Mouse (Mus musculus) limb, embryonic 15.5 days (tissue): Measurements from ENCODE around the gene Frrs1l. TPM values are rescaled to one million over a fixed set of nuclear protein-coding genes. Genes with fewer than 3 reads are reported as not detected.

Source experiments
- ATAC-seq: fragments of 200-750 bp; cut with Nextera tagmentation; 2 replicates; pipeline ENCODE4 v1.8.0; 2017; ENCODE audit warnings: low read depth, moderate TSS enrichment; ENCODE audit not compliant: insufficient number of reproducible peaks, low FRiP score, low TSS enrichment
- H3K27ac ChIP-seq: fragments of 300-500 bp; sonication (generic); 2 replicates; pipeline ENCODE4 v1.5.1; 2015; ENCODE audit warnings: moderate library complexity, mild to moderate bottlenecking, inconsistent platforms
- H3K27me3 ChIP-seq: fragments of 300-500 bp; sonication (generic); 2 replicates; pipeline ENCODE4 v1.6.1; 2015; ENCODE audit warnings: inconsistent platforms
- H3K36me3 ChIP-seq: fragments of 300-500 bp; sonication (generic); 2 replicates; pipeline ENCODE4 v1.6.1; 2015; ENCODE audit warnings: inconsistent platforms
- H3K4me1 ChIP-seq: fragments of 300-500 bp; sonication (generic); 2 replicates; pipeline ENCODE4 v1.6.1; 2015; ENCODE audit warnings: inconsistent platforms
- H3K4me2 ChIP-seq: fragments of 300-500 bp; sonication (generic); 2 replicates; pipeline ENCODE4 v1.6.1; 2015; ENCODE audit warnings: mild to moderate bottlenecking, inconsistent platforms
- H3K4me3 ChIP-seq: fragments of 300-500 bp; sonication (generic); 2 replicates; pipeline ENCODE4 v1.5.1; 2015; ENCODE audit warnings: mild to moderate bottlenecking, inconsistent platforms
- H3K9ac ChIP-seq: fragments of 300-500 bp; sonication (generic); 2 replicates; pipeline ENCODE4 v1.6.1; 2015; ENCODE audit warnings: inconsistent platforms
- H3K9me3 ChIP-seq: fragments of 300-500 bp; sonication (generic); 2 replicates; pipeline ENCODE4 v1.6.1; 2016; ENCODE audit warnings: inconsistent platforms
- WGBS: fragments of 180-500 bp; shearing (Covaris S2); methylation state at CpG from one replicate; pipeline ENCODE4 v1.1.7; 2015; 5-methylcytosine and 5-hydroxymethylcytosine counted together
- polyA plus RNA-seq: library from polyadenylated mRNA; unstranded; fragments of >200 nt; fragmentation: Nextera tagmentation; extraction: Ambion mirVana; gene quantifications from 2 replicates; pipeline ENCODE4 v1.2.1, GENCODE M21; 2015

Frrs1l gene
- polyA plus RNA-seq, 1 experiment from 2014 or later, result 2.5 TPM

DNA sequence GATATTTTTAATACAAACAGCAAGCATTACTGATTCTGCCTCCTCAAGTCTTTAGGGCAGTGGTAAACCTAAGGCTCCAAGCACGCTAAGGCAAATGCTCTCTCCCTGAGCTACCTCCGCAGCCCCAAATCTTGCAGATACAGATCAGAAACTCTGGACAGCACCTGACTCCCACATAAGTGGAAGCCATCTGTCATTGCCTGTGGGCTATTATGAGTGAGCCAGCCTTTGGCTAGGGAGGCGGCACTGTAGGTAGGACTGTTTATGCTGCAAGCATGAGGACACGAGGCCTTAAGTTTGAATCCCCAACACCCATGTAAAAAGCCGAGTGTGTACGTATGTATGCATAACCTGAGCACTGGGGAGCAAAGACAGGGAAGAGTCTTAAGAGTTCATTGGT is 26.5 kb downstream of the Frrs1l start:
- Histone ChIP-seq H3K4me1 (no peaks in the 10 kb centered on the region), H3K36me3 (no peaks in the 10 kb centered on the region), H3K9me3 (no peaks in the 10 kb centered on the region), H3K4me2 (no peak overlapping the region), H3K4me3 (no peak overlapping the region), H3K27ac (no peak overlapping the region), H3K9ac (no peak overlapping the region), H3K27me3 (no peaks in the 10 kb centered on the region)
- 82% methylated on average over 6 of the region's 6 CpGs for WGBS
- no peak for ATAC-seq

- H3K36me3 ChIP-seq, result no peaks in the 10 kb centered on the region
- H3K27me3 ChIP-seq, result no peaks in the 10 kb centered on the region
- H3K4me3 ChIP-seq, result no peak overlapping the region
- no peaks in the 10 kb centered on the region for H3K9me3 ChIP-seq
- no peak for ATAC-seq
- no peak overlapping the region for H3K4me2 ChIP-seq
- WGBS, result 68% methylated on average over 12 of the region's 12 CpGs
- H3K27ac ChIP-seq, result no peak overlapping the region
- H3K4me1 ChIP-seq, result no peaks in the 10 kb centered on the region
- H3K9ac ChIP-seq, result no peak overlapping the region
These were observed 28.8 kb downstream of the Frrs1l start for GRCm38 (mm10) chr4:56961320-56961925.

DNA sequence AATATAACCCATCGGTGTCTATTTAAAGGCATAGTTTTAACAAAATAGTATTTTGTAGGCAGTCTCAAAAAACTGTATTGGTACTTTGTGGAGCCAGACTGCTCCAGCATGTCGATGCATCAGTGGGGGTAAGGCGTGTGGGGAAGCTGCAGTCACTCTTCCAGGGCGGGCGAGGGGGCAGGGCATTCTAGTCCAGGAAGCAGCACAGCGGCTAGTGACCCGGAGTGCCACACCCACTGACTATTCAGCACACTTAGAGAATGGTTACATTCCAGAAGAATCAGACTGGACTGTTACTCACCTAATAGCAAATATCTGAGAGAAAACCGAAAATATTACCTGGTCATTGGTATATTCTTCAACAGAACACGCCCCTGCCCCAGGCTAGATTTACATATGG is 32.7 kb downstream of the Frrs1l start:
- Histone ChIP-seq H3K36me3 (no peaks in the 10 kb centered on the region), H3K9me3 (no peaks in the 10 kb centered on the region), H3K4me2 (no peak overlapping the region), H3K9ac (no peak overlapping the region), H3K27ac (no peak overlapping the region), H3K27me3 (no peaks in the 10 kb centered on the region), H3K4me3 (no peak overlapping the region), H3K4me1 (no peaks in the 10 kb centered on the region)
- no peak for ATAC-seq
- 62% methylated on average over 9 of the region's 9 CpGs for WGBS

- Histone ChIP-seq H3K36me3 (no peaks in the 10 kb centered on the region), H3K4me2 (no peak overlapping the region), H3K4me3 (no peak overlapping the region), H3K27me3 (no peaks in the 10 kb centered on the region), H3K27ac (no peak overlapping the region), H3K9ac (no peak overlapping the region), H3K9me3 (no peaks in the 10 kb centered on the region), H3K4me1 (no peaks in the 10 kb centered on the region)
- 65% methylated on average over 6 of the region's 6 CpGs for WGBS
- ATAC-seq, result no peak
These were observed 37.0 kb downstream of the Frrs1l start for GRCm38 (mm10) chr4:56953235-56953634.

- Histone ChIP-seq H3K4me2 (no peak overlapping the region), H3K27me3 (no peaks in the 10 kb centered on the region), H3K36me3 (no peaks in the 10 kb centered on the region), H3K27ac (no peak overlapping the region), H3K9ac (no peak overlapping the region), H3K4me3 (no peak overlapping the region), H3K9me3 (no peaks in the 10 kb centered on the region), H3K4me1 (no peaks in the 10 kb centered on the region; the same call in 1 of the 2 replicates)
- whole genome bisulfite sequencing, result 91% methylated on average over 3 of the region's 3 CpGs
- no peak for ATAC-seq
These were observed 38.5 kb downstream of the Frrs1l start for GRCm38 (mm10) chr4:56951701-56952100.

- H3K9ac ChIP-seq, result no peak overlapping the region
- H3K27ac ChIP-seq, result no peak overlapping the region
- no peaks in the 10 kb centered on the region for H3K36me3 ChIP-seq
- WGBS, result 71% methylated on average over 6 of the region's 6 CpGs
- ATAC-seq, result no peak
- H3K9me3 ChIP-seq, result no peaks in the 10 kb centered on the region
- peaks cover 13% of the 10 kb centered on the region for H3K4me1 ChIP-seq
- no peak overlapping the region for H3K4me3 ChIP-seq
- no peak overlapping the region for H3K4me2 ChIP-seq
- no peaks in the 10 kb centered on the region for H3K27me3 ChIP-seq
These were observed 40.7 kb downstream of the Frrs1l start for GRCm38 (mm10) chr4:56949494-56949893.

DNA sequence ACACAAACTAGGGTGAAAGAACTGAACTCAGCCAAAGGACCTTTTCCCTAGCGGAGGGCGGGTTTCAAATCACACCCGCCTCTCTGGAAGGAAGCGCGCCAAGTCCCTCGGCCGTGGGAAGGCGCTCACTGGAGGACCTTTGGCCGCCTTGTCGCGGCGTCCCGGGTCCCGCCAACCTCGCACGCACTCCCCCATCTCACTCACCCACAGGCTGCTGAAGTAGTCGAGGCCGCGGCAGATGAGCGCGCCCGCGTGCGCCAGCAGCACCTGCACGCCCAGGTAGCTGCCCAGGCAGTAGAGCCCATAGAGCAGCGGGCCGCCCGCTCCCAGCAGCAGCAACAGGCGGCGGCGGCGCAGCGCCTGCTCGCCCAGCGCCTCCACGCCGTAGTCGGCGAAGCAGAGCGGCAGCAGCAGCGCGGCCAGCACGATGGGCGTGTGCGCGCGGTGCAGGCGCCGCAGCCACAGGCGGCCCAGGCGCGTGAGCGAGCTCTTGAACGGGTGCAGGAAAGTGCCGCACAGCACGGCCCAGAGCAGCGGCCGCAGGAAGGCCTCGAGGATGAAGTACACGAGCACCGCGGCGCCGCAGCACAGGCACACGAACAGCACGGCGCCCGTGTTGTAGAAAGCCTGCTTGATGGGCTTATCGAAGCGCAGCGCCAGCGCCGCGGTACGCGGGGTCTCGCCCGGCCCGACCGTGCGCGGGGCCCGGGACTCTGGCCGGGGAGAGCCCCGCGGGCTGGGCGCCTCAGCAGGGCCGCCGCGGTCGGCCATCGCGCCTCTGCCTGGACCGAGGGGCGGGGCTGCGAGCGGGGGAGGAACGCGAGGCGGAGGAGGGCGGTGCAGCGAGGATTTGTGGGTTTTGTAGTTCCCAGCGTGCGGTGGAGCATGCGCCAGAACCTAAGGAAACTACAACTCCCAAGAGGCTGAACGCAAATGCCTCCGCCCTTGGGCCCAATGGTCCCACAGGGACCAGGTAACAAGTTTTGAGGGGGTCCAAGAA is 43.2 kb downstream of the Frrs1l start, which contains the start of gene Tmem245:
Gene Tmem245 (minus strand): TSS at position 797 of the 1,000 bp plus-strand sequence.
- Histone ChIP-seq H3K27ac (peak within 1 kb of the TSS; percentile 95), H3K9me3 (no peaks in the 10 kb centered on the region), H3K4me2 (peak within 1 kb of the TSS; percentile 84), H3K4me3 (peak within 1 kb of the TSS; percentile 92), H3K9ac (peak within 1 kb of the TSS; percentile 76), H3K36me3 (no peaks in the 10 kb centered on the region), H3K4me1 (peaks cover 34% of the 10 kb centered on the region), H3K27me3 (no peaks in the 10 kb centered on the region)
- ATAC-seq, result peak; percentile 95
- under 1% methylated on average over 106 of the region's 107 CpGs for WGBS

- Histone ChIP-seq H3K27ac (peak overlapping the region; percentile 95), H3K36me3 (no peaks in the 10 kb centered on the region), H3K4me3 (peak overlapping the region; percentile 92), H3K9me3 (no peaks in the 10 kb centered on the region), H3K9ac (peak overlapping the region; percentile 76), H3K4me1 (peaks cover 34% of the 10 kb centered on the region), H3K27me3 (no peaks in the 10 kb centered on the region), H3K4me2 (peak overlapping the region; percentile 84)
- ATAC-seq, result no peak
- WGBS, result under 1% methylated on average over 14 of the region's 14 CpGs
These were observed 44.0 kb downstream of the Frrs1l start for GRCm38 (mm10) chr4:56946180-56946579.

DNA sequence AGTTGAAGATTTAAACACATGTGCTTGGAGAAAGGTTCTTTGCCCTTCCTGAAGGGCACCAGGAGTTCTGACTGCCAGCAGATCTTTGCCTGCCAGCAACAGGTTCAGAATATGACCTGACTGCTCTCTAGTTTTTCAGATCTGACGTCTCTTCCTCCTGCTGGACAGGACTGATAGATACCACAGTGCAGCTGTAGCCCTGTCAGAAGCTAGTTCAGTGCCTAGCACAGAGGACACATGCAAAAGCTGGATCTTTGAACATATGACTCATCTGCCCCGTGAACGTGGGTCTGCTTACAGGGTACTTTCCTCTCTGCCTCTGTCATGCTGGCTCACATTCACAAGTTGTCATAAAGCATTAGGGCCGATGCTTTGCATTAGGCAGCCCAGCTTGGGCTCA is 45.9 kb downstream of the Frrs1l start:
- H3K36me3 ChIP-seq, result no peaks in the 10 kb centered on the region
- no peaks in the 10 kb centered on the region for H3K27me3 ChIP-seq
- ATAC-seq, result no peak
- 52% methylated on average over 4 of the region's 4 CpGs for WGBS
- H3K4me3 ChIP-seq, result no peak overlapping the region
- no peak overlapping the region for H3K4me2 ChIP-seq
- no peaks in the 10 kb centered on the region for H3K9me3 ChIP-seq
- peaks cover 39% of the 10 kb centered on the region for H3K4me1 ChIP-seq
- no peak overlapping the region for H3K27ac ChIP-seq
- no peak overlapping the region for H3K9ac ChIP-seq

DNA sequence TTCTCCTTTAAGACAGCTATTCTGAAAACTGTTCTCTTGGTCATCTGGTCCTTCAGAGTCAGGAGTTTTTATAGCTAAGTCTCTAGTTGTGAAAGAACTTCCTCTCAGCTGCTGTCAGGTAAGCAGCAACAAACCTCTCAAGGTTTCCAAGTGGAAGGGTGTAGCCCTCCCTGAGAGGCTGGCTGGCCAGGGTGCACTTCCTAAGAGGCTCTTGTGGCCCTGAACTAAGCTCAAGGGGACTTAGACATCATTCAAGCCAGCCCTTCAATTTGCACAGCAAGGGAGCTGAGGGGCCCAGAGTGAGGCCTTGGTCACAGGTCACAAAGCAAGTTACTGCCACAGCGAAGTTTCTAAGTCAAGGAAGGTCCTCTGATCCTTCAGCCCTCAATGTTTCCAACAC is 46.9 kb downstream of the Frrs1l start:
- ATAC-seq, result no peak
- no peak overlapping the region for H3K9ac ChIP-seq
- H3K4me2 ChIP-seq, result no peak overlapping the region
- 70% methylated on average over 1 of the region's 1 CpGs for WGBS
- H3K27me3 ChIP-seq, result no peaks in the 10 kb centered on the region
- H3K4me3 ChIP-seq, result no peak overlapping the region
- peaks cover 39% of the 10 kb centered on the region for H3K4me1 ChIP-seq
- no peaks in the 10 kb centered on the region for H3K9me3 ChIP-seq
- H3K27ac ChIP-seq, result no peak overlapping the region
- peaks cover 5% of the 10 kb centered on the region; the same call in 1 of the 2 replicates for H3K36me3 ChIP-seq

- WGBS, result 57% methylated on average over 1 of the region's 1 CpGs
- no peak for ATAC-seq
- H3K9ac ChIP-seq, result no peak overlapping the region
- no peaks in the 10 kb centered on the region for H3K9me3 ChIP-seq
- H3K27me3 ChIP-seq, result no peaks in the 10 kb centered on the region
- peaks cover 5% of the 10 kb centered on the region; the same call in 1 of the 2 replicates for H3K36me3 ChIP-seq
- H3K4me2 ChIP-seq, result no peak overlapping the region
- peaks cover 39% of the 10 kb centered on the region for H3K4me1 ChIP-seq
- no peak overlapping the region for H3K27ac ChIP-seq
- no peak overlapping the region for H3K4me3 ChIP-seq
These were observed 47.6 kb downstream of the Frrs1l start for GRCm38 (mm10) chr4:56942567-56942966.

- Histone ChIP-seq H3K4me1 (peaks cover 39% of the 10 kb centered on the region), H3K9me3 (no peaks in the 10 kb centered on the region), H3K4me2 (no peak overlapping the region), H3K27ac (no peak overlapping the region), H3K4me3 (no peak overlapping the region), H3K36me3 (peaks cover 5% of the 10 kb centered on the region; the same call in 1 of the 2 replicates), H3K27me3 (no peaks in the 10 kb centered on the region), H3K9ac (no peak overlapping the region)
- WGBS, result 88% methylated on average over 4 of the region's 4 CpGs
- ATAC-seq, result no peak
These were observed 48.7 kb downstream of the Frrs1l start for GRCm38 (mm10) chr4:56941481-56941880.
